9 mouse cellular contexts compared by ENCODE assay signal in the genomic region with DNA sequence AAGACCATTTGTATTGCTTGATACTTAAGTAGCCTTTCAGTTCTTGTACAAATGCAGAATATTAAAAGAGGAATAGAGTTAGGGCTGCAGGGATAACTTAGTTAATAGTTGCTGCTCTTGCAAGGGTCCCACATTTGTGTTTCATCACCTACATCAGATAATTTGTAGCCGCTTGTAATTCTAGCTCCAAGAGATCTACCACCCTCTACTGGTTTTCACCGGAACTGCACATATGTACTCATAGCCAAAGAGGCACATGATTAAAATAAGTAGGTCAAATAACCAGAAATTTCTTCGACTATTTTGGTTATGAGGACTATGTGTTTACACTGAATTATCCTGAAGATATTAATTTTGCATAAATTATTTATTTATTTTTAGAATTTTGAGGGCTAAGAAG.
DNase-seq lines count a peak whose midpoint lies in the region; ATAC-seq and TF ChIP-seq lines count a peak whose summit lies in the region.
"Had no signal": no experiment of that assay in that cellular context is flagged by ENCODE, and none has a peak within 500 bp of the region (broad histone marks: within the 10 kb centered on the region; RNA-seq: fewer than 3 reads in every experiment).

No protein-coding gene starts in this region.

- H3K36me3 ChIP-seq in liver, embryonic 11.5 days (ENCODE audit: control insufficient read depth, insufficient read depth, low read length), result no peaks in the 10 kb centered on the region
- no peaks in the 10 kb centered on the region for H3K36me3 ChIP-seq in limb, embryonic 14.5 days (ENCODE audit: control insufficient read depth, insufficient read depth, low read length)

- H3K9ac ChIP-seq in liver, embryonic 11.5 days (ENCODE audit: low read depth, low read length), result no peak overlapping the region
- no peak overlapping the region for H3K9ac ChIP-seq in limb, embryonic 14.5 days (ENCODE audit: low read depth, low read length, severe bottlenecking)

- no peak for TF ChIP-seq POLR2A in limb, embryonic 14.5 days (IDR thresholded peaks at IDR 0.05; ENCODE audit: borderline replicate concordance, extremely low read depth, insufficient read depth, insufficient read length)

- DNase-seq in cerebellum, adult 11 months, result peak; percentile 4
- DNase-seq in cerebellum, adult 11-12 months, result no peak
- peak; percentile 6 for DNase-seq in liver
- no peak for DNase-seq in liver, embryonic 11.5 days (ENCODE audit: low spot score)
- DNase-seq in T-cell, adult 2 months (ENCODE audit: low spot score), result peak; percentile 5
- DNase-seq in embryo, embryonic 11 days, result peak; percentile 39
- peak; percentile 6 for DNase-seq in limb, embryonic 14.5 days (ENCODE audit: low spot score)
- peak; percentile 43 for DNase-seq in thymus, postnatal 14 days

- no peak overlapping the region for H3K27ac ChIP-seq in liver, embryonic 11.5 days (ENCODE audit: low read depth, low read length)
- H3K27ac ChIP-seq in limb, embryonic 14.5 days (replicated peaks; ENCODE audit: low read depth, low read length), result no peak overlapping the region
- H3K27ac ChIP-seq: macrophage had no signal

- H3K4me1 ChIP-seq in liver, embryonic 11.5 days (replicated peaks; ENCODE audit: control insufficient read depth, insufficient read depth, low read length), result no peaks in the 10 kb centered on the region
- no peaks in the 10 kb centered on the region for H3K4me1 ChIP-seq in limb, embryonic 14.5 days (ENCODE audit: control insufficient read depth, insufficient read depth, low read length)

- H3K4me3 ChIP-seq in liver, embryonic 11.5 days (ENCODE audit: low read depth, low read length), result no peak overlapping the region
- H3K4me3 ChIP-seq in limb, embryonic 14.5 days (replicated peaks; ENCODE audit: low read length), result no peak overlapping the region

- no peak for ATAC-seq in liver, embryonic 11.5 days (replicated peaks; ENCODE audit: low FRiP score)
- ATAC-seq in limb, embryonic 14.5 days (ENCODE audit: low FRiP score, low read depth), result no peak

- H3K4me2 ChIP-seq in liver, embryonic 11.5 days, result no peak overlapping the region
- H3K4me2 ChIP-seq in limb, embryonic 14.5 days (replicated peaks; ENCODE audit: low read depth, low read length, severe bottlenecking), result no peak overlapping the region

- H3K27me3 ChIP-seq in liver, embryonic 11.5 days (replicated peaks; ENCODE audit: control insufficient read depth, insufficient read depth, low read length), result no peaks in the 10 kb centered on the region
- H3K27me3 ChIP-seq in limb, embryonic 14.5 days (ENCODE audit: control insufficient read depth, insufficient read depth, low read length), result no peaks in the 10 kb centered on the region

- 6% methylated on average over 3 of the region's 3 CpGs for WGBS in liver, embryonic 11.5 days
- 19% methylated on average over 3 of the region's 3 CpGs for WGBS in limb, embryonic 14.5 days

- H3K9me3 ChIP-seq in liver, embryonic 11.5 days (ENCODE audit: control insufficient read depth, low read length), result no peaks in the 10 kb centered on the region
- H3K9me3 ChIP-seq in limb, embryonic 14.5 days (ENCODE audit: control insufficient read depth, low read length), result no peaks in the 10 kb centered on the region

Comparison
In these comparisons a context has a peak if more than half of its experiments do, and no peak if none do; other contexts are left out.
1. DNase-seq: peak in cerebellum, adult 11 months (single experiment), liver (single experiment), T-cell, adult 2 months (single experiment), embryo, embryonic 11 days (single experiment), limb, embryonic 14.5 days (single experiment) and thymus, postnatal 14 days (single experiment); none in cerebellum, adult 11-12 months (single experiment) and liver, embryonic 11.5 days (single experiment).